Mouse (Mus musculus) heart, postnatal 0 days (tissue): Measurements from ENCODE around the gene Pcsk5. TPM values are rescaled to one million over a fixed set of nuclear protein-coding genes. Genes with fewer than 3 reads are reported as not detected.

Experiments used
- ATAC-seq: fragments of 200-750 bp; cut with Nextera tagmentation; 2 replicates; pipeline ENCODE4 v1.8.0; 2017; ENCODE audit warnings: low read depth, moderate number of reproducible peaks, moderate library complexity; ENCODE audit not compliant: insufficient read depth
- DNase-seq: peaks from one replicate; pipeline ENCODE4 v3.0.0-alpha.2; 2016; ENCODE audit warnings: low spot score
- H3K27ac ChIP-seq: fragments of 300-500 bp; sonication (generic); 2 replicates; pipeline ENCODE4 v1.5.1; 2014; ENCODE audit warnings: low read depth, mild to moderate bottlenecking
- H3K27me3 ChIP-seq: fragments of 300-500 bp; sonication (generic); 2 replicates; pipeline ENCODE4 v1.6.1; 2014; ENCODE audit warnings: low read length, mixed read lengths; ENCODE audit not compliant: control insufficient read depth, insufficient read depth
- H3K36me3 ChIP-seq: fragments of 300-500 bp; sonication (generic); replicated peaks from 2 replicates; pipeline ENCODE4 v1.6.1; 2014; ENCODE audit warnings: low read length, mixed read lengths; ENCODE audit not compliant: control insufficient read depth, insufficient read depth
- H3K4me1 ChIP-seq: fragments of 300-500 bp; sonication (generic); 2 replicates; pipeline ENCODE4 v1.6.1; 2014; ENCODE audit warnings: antibody characterized with exemption; ENCODE audit not compliant: control insufficient read depth, insufficient read depth
- H3K4me2 ChIP-seq: fragments of 300-500 bp; sonication (generic); 2 replicates; pipeline ENCODE4 v1.6.1; 2014; ENCODE audit warnings: low read depth, mild to moderate bottlenecking, low read length, moderate library complexity
- H3K4me3 ChIP-seq: fragments of 300-500 bp; sonication (generic); 2 replicates; pipeline ENCODE4 v1.5.1; 2014; ENCODE audit warnings: low read depth, low read length
- H3K9ac ChIP-seq: fragments of 300-500 bp; sonication (generic); replicated peaks from 2 replicates; pipeline ENCODE4 v1.6.1; 2014; ENCODE audit warnings: low read depth, low read length, mixed read lengths
- H3K9me3 ChIP-seq: fragments of 300-500 bp; sonication (generic); replicated peaks from 2 replicates; pipeline ENCODE4 v1.6.1; 2016; ENCODE audit warnings: low read length; ENCODE audit not compliant: control insufficient read depth
- CTCF ChIP-seq: IDR thresholded peaks from 2 replicates; pipeline ENCODE4 v1.5.1; 2016; ENCODE audit warnings: antibody characterized with exemption, control low read depth, low read depth
- EP300 ChIP-seq: IDR thresholded peaks from 2 replicates; pipeline ENCODE4 v1.6.1; 2016; ENCODE audit warnings: antibody characterized with exemption, low read depth
- WGBS: fragments of 180-500 bp; shearing (Covaris S2); extraction: QIAGEN DNeasy Blood & Tissue Kit; methylation state at CpG from one replicate; pipeline ENCODE4 v1.1.7; 2014; 5-methylcytosine and 5-hydroxymethylcytosine counted together
- polyA plus RNA-seq: library from polyadenylated mRNA; unstranded; fragments of >200 nt; fragmentation: Nextera tagmentation; extraction: Ambion mirVana; gene quantifications from 2 replicates; pipeline ENCODE4 v1.2.1, GENCODE M21; 2015
- total RNA-seq: library from RNA; depleted of rRNA; stranded (reverse); fragments of >200 nt; gene quantifications from 2 replicates; pipeline ENCODE4 v1.2.3, GENCODE M21; 2014; ENCODE audit warnings: low replicate concordance

Pcsk5 gene
- total and polyA plus RNA-seq, 2 experiments from 2014 or later = 4.8 to 7.9 TPM

GRCm38 (mm10) chr19:17786744-17787143 is 50.7 kb downstream of the Pcsk5 start:
- Histone ChIP-seq H3K9me3 (no peaks in the 10 kb centered on the region), H3K4me3 (no peak overlapping the region), H3K36me3 (no peaks in the 10 kb centered on the region), H3K4me2 (no peak overlapping the region), H3K4me1 (peaks cover 6% of the 10 kb centered on the region; the same call in 1 of the 2 replicates), H3K27me3 (no peaks in the 10 kb centered on the region), H3K9ac (no peak overlapping the region), H3K27ac (no peak overlapping the region)
- WGBS = 86% methylated on average over 3 of the region's 3 CpGs
- DNase-seq = no peak
- no peak for ATAC-seq
- TF ChIP-seq EP300 (no peak), CTCF (no peak)

DNA sequence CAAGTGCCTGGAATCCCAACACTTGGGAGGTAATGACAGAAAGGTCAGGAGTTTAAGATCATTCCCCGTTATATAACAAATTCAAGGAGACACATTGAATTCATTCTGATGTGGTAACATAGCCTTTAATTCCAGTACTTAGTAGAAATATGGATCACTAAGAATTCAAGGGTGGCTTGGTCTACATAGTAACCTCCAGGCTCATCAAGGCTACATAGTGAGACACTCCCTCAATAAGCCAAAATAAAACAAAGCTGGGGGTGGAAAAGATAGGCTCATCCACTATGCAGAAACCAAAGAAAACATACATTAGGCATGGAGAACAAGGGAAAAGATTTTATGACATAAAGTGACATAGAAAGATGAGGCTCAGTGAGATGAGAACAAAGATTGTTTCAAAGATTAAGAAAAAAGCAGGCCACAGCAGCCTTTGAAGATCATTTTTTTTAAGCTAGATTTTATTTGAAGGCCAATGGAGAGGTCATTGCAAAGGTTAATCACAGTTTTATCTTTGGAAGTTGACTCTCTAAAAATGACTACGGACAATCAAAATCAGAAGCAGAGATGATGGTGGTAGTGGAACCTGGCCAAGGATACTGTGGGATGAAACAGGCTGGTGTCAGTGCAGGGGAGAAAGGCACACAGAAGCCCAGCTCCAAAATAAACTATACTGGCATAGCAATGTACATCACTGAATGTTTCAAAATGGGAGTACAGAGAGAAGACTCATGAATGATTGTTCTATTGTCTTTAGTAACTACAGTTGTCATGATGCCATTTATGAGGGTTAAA is 52.8 kb downstream of the Pcsk5 start:
- no peak for ATAC-seq
- Histone ChIP-seq H3K27ac (no peak overlapping the region), H3K36me3 (no peaks in the 10 kb centered on the region), H3K4me3 (no peak overlapping the region), H3K9me3 (no peaks in the 10 kb centered on the region), H3K4me1 (peaks cover 6% of the 10 kb centered on the region; the same call in 1 of the 2 replicates), H3K9ac (no peak overlapping the region), H3K4me2 (no peak overlapping the region), H3K27me3 (no peaks in the 10 kb centered on the region)
- 82% methylated on average over 2 of the region's 2 CpGs for WGBS
- TF ChIP-seq EP300 (no peak), CTCF (no peak)
- DNase-seq = no peak

GRCm38 (mm10) chr19:17783231-17783630 is 54.2 kb downstream of the Pcsk5 start:
- WGBS = 53% methylated on average over 2 of the region's 2 CpGs
- no peak for TF ChIP-seq EP300
- TF ChIP-seq CTCF = no peak
- no peaks in the 10 kb centered on the region for H3K9me3 ChIP-seq
- no peaks in the 10 kb centered on the region for H3K27me3 ChIP-seq
- H3K27ac ChIP-seq = no peak overlapping the region
- H3K4me3 ChIP-seq = no peak overlapping the region
- no peak overlapping the region for H3K9ac ChIP-seq
- H3K4me2 ChIP-seq = no peak overlapping the region
- DNase-seq (no peak), ATAC-seq (no peak)
- no peaks in the 10 kb centered on the region for H3K36me3 ChIP-seq
- no peaks in the 10 kb centered on the region for H3K4me1 ChIP-seq

DNA sequence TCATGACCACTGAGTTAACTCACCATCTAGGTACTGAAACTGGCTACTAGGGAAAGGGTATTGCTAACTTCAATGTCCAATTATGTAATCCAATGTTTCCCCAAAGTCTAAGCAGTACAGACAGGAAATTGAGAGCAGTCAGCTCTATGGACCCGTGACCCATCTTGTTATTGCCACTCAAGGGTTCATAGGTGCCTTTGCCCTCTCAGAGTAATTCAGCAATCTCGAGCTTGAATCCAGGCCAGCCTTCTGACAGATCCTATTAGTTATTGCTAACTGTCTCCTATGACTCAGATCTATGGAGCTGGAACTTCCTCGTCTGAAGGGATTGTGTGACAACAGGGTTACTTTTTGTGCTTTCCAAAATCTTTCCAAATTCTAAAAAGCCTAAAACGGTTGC is 56.1 kb downstream of the Pcsk5 start:
- H3K4me2 ChIP-seq = no peak overlapping the region
- no peaks in the 10 kb centered on the region for H3K4me1 ChIP-seq
- no peaks in the 10 kb centered on the region for H3K9me3 ChIP-seq
- no peaks in the 10 kb centered on the region for H3K27me3 ChIP-seq
- DNase-seq = no peak
- no peak overlapping the region for H3K9ac ChIP-seq
- WGBS = 72% methylated on average over 4 of the region's 4 CpGs
- H3K4me3 ChIP-seq = no peak overlapping the region
- ATAC-seq = no peak
- H3K27ac ChIP-seq = no peak overlapping the region
- H3K36me3 ChIP-seq = no peaks in the 10 kb centered on the region
- TF ChIP-seq CTCF (no peak), EP300 (no peak)

DNA sequence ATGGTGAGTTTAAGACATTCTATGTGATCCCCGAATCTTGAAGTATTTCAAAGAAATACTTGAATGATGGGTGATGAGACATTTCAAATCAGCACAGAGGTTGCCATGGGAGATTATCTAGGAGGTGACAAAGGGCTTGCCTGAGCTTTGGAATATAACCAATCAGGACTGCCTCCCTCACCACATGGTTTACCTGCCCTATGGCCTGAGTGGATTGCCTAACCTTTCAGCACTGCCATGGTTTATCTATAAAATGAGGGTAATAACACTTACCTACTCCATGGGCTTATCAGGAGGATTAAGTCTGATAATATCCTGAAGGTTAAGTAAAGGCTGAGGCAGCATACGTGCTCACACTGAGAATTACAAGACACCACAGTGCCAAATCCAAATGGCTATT is 61.5 kb downstream of the Pcsk5 start:
- WGBS = 68% methylated on average over 2 of the region's 2 CpGs
- no peak for ATAC-seq
- no peaks in the 10 kb centered on the region for H3K36me3 ChIP-seq
- no peak overlapping the region for H3K4me2 ChIP-seq
- TF ChIP-seq EP300 (no peak), CTCF (no peak)
- H3K4me3 ChIP-seq = no peak overlapping the region
- no peaks in the 10 kb centered on the region for H3K27me3 ChIP-seq
- no peaks in the 10 kb centered on the region for H3K4me1 ChIP-seq
- DNase-seq = no peak
- no peak overlapping the region for H3K9ac ChIP-seq
- no peaks in the 10 kb centered on the region for H3K9me3 ChIP-seq
- no peak overlapping the region for H3K27ac ChIP-seq

GRCm38 (mm10) chr19:17775097-17775496 is 62.3 kb downstream of the Pcsk5 start:
- 71% methylated on average over 2 of the region's 2 CpGs for WGBS
- no peaks in the 10 kb centered on the region for H3K36me3 ChIP-seq
- no peak for DNase-seq
- H3K4me3 ChIP-seq = no peak overlapping the region
- no peak overlapping the region for H3K27ac ChIP-seq
- no peak for ATAC-seq
- no peak overlapping the region for H3K4me2 ChIP-seq
- TF ChIP-seq CTCF (no peak), EP300 (no peak)
- no peak overlapping the region for H3K9ac ChIP-seq
- H3K4me1 ChIP-seq = no peaks in the 10 kb centered on the region
- H3K9me3 ChIP-seq = no peaks in the 10 kb centered on the region
- no peaks in the 10 kb centered on the region for H3K27me3 ChIP-seq
